Mouse (Mus musculus): ENCODE measurements around the gene Tia1.

Tia1 gene

DNA sequence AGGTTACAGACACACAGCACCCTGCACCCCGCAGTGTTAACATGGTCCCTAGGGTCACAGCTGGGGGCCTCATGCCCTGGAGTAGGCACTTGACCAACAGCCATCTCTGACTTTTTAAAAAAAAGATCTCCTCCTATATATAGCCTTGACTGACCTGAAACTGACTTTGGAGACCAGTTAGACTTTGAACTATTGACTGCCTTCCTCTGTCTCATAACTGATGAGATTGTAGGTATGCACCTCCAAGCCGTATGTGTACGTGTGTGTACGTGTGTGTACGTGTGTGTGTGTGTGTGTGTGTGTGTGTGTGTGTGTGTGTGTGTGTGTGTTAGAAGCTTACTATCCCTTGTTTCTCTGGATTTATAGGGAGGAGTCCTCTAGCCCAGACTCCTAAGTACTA lies 77.9 kb downstream of the Tia1 start:
- DNase-seq (ENCODE audit: low spot score) = no peak
